Mouse (Mus musculus): ENCODE measurements around the gene Dppa4. TPM values are rescaled to one million over a fixed set of nuclear protein-coding genes. Genes with fewer than 3 reads are reported as not detected.

Gene Dppa4
- not detected for polyA plus RNA-seq (2017; shearing (Covaris generic))

DNA sequence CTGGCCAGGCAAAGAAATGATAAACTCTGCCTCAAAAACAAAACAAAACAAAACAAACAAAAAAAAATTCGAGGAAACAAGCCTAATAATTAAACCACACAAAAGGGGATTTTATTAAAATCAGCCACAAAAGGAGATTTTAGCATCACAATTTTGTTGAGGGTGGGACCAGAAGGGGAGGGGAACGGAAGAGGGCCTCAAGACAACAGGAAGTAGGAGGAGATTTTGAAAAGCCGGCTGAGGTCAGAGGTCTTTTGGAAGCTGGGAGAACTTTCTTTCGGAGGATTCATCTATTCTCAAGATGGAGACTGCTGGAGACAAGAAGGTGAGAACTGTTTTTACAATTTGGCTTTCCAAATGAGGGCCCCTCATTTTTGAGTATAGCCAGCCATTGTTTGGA is at the start of gene Dppa4:
TSS of gene Dppa4 (plus strand) at position 217 of the 400 bp plus-strand sequence.

GRCm38 (mm10) chr16:48303509-48303908 is 20.0 kb downstream of the Dppa4 start, which contains the start of gene Dppa2:
Dppa2 (plus strand) TSS chr16:48303908.

Other genes starting within 250 kb of the Dppa4 start
- gene Dppa2, start 20.2 kb downstream of the Dppa4 start, polyA plus RNA-seq (2017; shearing (Covaris generic)) = not detected
- gene Gm5485, start 128.7 kb downstream of the Dppa4 start, polyA plus RNA-seq (2017; shearing (Covaris generic)) = not detected
- gene Morc1, start 147.5 kb downstream of the Dppa4 start, polyA plus RNA-seq (2017; shearing (Covaris generic)) = not detected

Measured in naive thymus-derived CD4-positive, alpha-beta T cell, adult 5 months (primary cell).